Mouse (Mus musculus): ENCODE data around the gene Gm20388. TPM values are rescaled to one million over a fixed set of nuclear protein-coding genes. Genes with fewer than 3 reads are reported as not detected.
A peak's percentile ranks its signal among the peaks of the same experiment; 100 is the strongest.

Gene Gm20388
- polyA plus RNA-seq, 1 experiment from 2014 or later, result not detected

GRCm38 (mm10) chr8:123267926-123268656 is 3357.4 kb downstream of the Gm20388 start:
- Histone ChIP-seq H3K27me3 (replicated peaks; ENCODE audit: control insufficient read depth, insufficient read depth, low read length) (no peaks in the 10 kb centered on the region), H3K27ac (ENCODE audit: low read depth, low read length) (no peak overlapping the region), H3K9ac (ENCODE audit: low read depth, low read length) (no peak overlapping the region), H3K4me2 (replicated peaks; ENCODE audit: low read depth) (no peak overlapping the region), H3K36me3 (ENCODE audit: control insufficient read depth, insufficient read depth) (peaks cover 61% of the 10 kb centered on the region), H3K4me3 (ENCODE audit: low read depth, low read length) (no peak overlapping the region), H3K4me1 (replicated peaks; ENCODE audit: control insufficient read depth, insufficient read depth, low read length) (no peaks in the 10 kb centered on the region; the same call in 1 of the 2 replicates), H3K9me3 (ENCODE audit: control insufficient read depth) (no peaks in the 10 kb centered on the region)
- 68% methylated on average over 14 of the region's 14 CpGs for WGBS
- TF ChIP-seq CTCF (IDR thresholded peaks at IDR 0.05; ENCODE audit: low read depth), result no peak
- 0 out of 2 replicates have a peak, but pooled peaks have one; percentile 37 for ATAC-seq

DNA sequence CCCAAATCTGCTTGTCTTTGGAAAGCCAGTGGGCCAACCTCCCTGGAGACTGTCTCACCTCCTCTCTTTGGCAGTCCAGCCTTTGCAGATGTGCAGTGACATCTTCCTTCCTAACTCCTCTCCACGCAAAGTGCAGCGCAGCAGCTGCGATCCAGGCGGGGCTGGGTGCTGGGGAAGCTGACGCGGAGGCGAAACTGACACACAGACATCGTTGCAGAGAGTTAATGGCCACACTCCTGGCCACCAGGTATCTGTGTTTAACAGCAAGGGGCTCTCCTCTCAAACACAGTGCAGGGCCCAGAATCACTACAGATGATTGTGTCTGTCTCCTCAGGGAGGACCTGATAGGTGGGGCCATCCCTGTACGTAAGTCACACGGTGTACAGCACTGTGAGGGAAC is 3360.5 kb downstream of the Gm20388 start:
- peaks cover 44% of the 10 kb centered on the region for H3K36me3 ChIP-seq (ENCODE audit: control insufficient read depth, insufficient read depth)
- H3K9me3 ChIP-seq (ENCODE audit: control insufficient read depth), result no peaks in the 10 kb centered on the region
- 75% methylated on average over 10 of the region's 10 CpGs for WGBS
- no peak for TF ChIP-seq CTCF (IDR thresholded peaks at IDR 0.05; ENCODE audit: low read depth)
- no peak overlapping the region for H3K9ac ChIP-seq (ENCODE audit: low read depth, low read length)
- no peak overlapping the region for H3K4me3 ChIP-seq (ENCODE audit: low read depth, low read length)
- no peak overlapping the region for H3K4me2 ChIP-seq (replicated peaks; ENCODE audit: low read depth)
- H3K27me3 ChIP-seq (replicated peaks; ENCODE audit: control insufficient read depth, insufficient read depth, low read length), result no peaks in the 10 kb centered on the region
- no peak for ATAC-seq
- H3K4me1 ChIP-seq (replicated peaks; ENCODE audit: control insufficient read depth, insufficient read depth, low read length), result no peaks in the 10 kb centered on the region; the same call in 1 of the 2 replicates
- no peak overlapping the region for H3K27ac ChIP-seq (ENCODE audit: low read depth, low read length)

DNA sequence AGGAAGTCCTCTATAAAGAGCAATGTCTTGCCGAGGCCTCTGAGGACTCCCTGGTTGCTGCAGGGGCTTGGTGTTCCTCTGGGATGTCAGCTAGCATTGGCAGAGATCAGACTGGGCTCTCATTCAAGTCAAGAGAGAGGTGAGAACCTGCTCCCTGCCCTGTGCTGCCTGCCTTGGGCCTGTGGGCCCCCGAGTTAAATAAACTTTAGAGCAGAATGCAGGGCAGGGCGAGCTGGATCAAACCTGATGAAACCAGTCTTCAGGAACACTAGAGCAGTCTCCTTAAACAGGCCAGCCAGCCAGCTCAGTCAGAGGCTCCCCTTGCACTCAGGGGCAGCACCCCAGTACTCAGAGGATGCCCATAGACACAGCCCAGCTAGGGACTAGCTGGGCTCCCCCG is 3361.3 kb downstream of the Gm20388 start:
- Histone ChIP-seq H3K9ac (ENCODE audit: low read depth, low read length) (no peak overlapping the region), H3K27me3 (replicated peaks; ENCODE audit: control insufficient read depth, insufficient read depth, low read length) (no peaks in the 10 kb centered on the region), H3K9me3 (ENCODE audit: control insufficient read depth) (no peaks in the 10 kb centered on the region), H3K4me2 (replicated peaks; ENCODE audit: low read depth) (no peak overlapping the region), H3K27ac (ENCODE audit: low read depth, low read length) (no peak overlapping the region), H3K4me3 (ENCODE audit: low read depth, low read length) (no peak overlapping the region), H3K4me1 (replicated peaks; ENCODE audit: control insufficient read depth, insufficient read depth, low read length) (no peaks in the 10 kb centered on the region; the same call in 1 of the 2 replicates), H3K36me3 (ENCODE audit: control insufficient read depth, insufficient read depth) (peaks cover 37% of the 10 kb centered on the region)
- TF ChIP-seq CTCF (IDR thresholded peaks at IDR 0.05; ENCODE audit: low read depth), result no peak
- no peak for ATAC-seq
- WGBS, result 57% methylated on average over 4 of the region's 4 CpGs

DNA sequence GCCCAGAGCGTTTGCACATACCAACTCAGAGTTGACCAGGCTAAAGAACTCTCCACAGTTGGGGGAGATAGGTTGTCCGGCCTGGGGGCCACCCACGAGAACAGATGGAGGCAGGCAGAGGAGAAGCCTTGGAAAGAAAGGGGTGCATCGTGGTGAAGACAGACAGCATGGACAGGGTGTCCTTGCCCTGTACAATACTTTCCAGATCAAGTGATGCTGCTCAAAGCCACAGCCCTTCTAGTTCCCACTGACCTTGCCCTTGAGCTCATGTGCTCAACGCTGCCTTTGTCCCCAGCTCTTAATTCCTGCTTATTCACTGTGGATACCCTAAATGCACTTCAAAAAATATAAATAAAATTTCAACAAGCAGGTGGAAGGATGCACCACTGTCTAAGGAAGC is 3363.8 kb downstream of the Gm20388 start:
- Histone ChIP-seq H3K4me1 (replicated peaks; ENCODE audit: control insufficient read depth, insufficient read depth, low read length) (no peaks in the 10 kb centered on the region; the same call in 1 of the 2 replicates), H3K9me3 (ENCODE audit: control insufficient read depth) (no peaks in the 10 kb centered on the region), H3K4me2 (replicated peaks; ENCODE audit: low read depth) (no peak overlapping the region), H3K36me3 (ENCODE audit: control insufficient read depth, insufficient read depth) (peaks cover 17% of the 10 kb centered on the region; the same call in 1 of the 2 replicates), H3K27me3 (replicated peaks; ENCODE audit: control insufficient read depth, insufficient read depth, low read length) (no peaks in the 10 kb centered on the region), H3K27ac (ENCODE audit: low read depth, low read length) (no peak overlapping the region), H3K9ac (ENCODE audit: low read depth, low read length) (no peak overlapping the region), H3K4me3 (ENCODE audit: low read depth, low read length) (no peak overlapping the region)
- WGBS, result 87% methylated on average over 5 of the region's 5 CpGs
- no peak for ATAC-seq
- TF ChIP-seq CTCF (IDR thresholded peaks at IDR 0.05; ENCODE audit: low read depth), result no peak

DNA sequence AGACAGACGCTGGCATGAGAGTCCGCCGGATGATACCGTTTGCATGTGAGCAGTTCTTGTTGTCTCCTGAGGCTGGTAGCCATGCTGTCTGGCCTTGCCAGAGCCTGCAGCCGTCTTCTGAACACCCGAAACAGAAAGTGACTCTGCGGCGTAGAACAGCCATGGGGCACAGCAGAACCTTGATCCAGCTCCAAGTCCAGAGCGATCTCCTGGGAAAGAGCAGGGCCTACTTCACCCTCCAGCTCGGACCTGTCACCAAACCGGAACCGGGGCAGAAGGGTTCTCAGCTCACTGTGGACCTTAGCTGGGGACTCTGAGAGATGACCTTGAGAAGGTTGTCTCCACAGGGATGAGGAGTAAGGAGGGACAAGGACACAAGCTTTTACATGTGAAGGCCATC is 3364.5 kb downstream of the Gm20388 start:
- Histone ChIP-seq H3K9me3 (ENCODE audit: control insufficient read depth) (no peaks in the 10 kb centered on the region), H3K4me1 (replicated peaks; ENCODE audit: control insufficient read depth, insufficient read depth, low read length) (no peaks in the 10 kb centered on the region; the same call in 1 of the 2 replicates), H3K27me3 (replicated peaks; ENCODE audit: control insufficient read depth, insufficient read depth, low read length) (no peaks in the 10 kb centered on the region), H3K4me3 (ENCODE audit: low read depth, low read length) (no peak overlapping the region), H3K4me2 (replicated peaks; ENCODE audit: low read depth) (no peak overlapping the region), H3K36me3 (ENCODE audit: control insufficient read depth, insufficient read depth) (peaks cover 13% of the 10 kb centered on the region; the same call in 1 of the 2 replicates), H3K27ac (ENCODE audit: low read depth, low read length) (no peak overlapping the region), H3K9ac (ENCODE audit: low read depth, low read length) (no peak overlapping the region)
- TF ChIP-seq CTCF (IDR thresholded peaks at IDR 0.05; ENCODE audit: low read depth), result no peak
- 96% methylated on average over 12 of the region's 12 CpGs for WGBS
- no peak for ATAC-seq

DNA sequence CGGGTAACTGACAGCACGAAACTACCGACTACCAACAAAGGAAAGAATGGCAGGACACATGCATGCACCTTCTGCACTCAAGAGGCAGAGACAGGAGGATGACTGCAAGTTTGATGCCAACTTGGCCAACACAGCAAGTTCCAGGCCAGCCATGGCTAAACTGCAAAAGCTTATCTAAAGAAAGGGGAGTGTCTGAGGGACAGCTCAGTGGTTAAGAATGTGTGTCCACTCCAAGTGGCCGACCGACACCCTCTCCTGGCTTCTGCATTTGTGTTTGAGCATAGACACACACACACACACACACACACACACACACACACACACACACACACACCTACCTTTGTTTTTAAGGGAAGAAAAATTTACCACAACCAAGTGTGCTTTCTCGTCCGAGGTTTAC is 3367.8 kb downstream of the Gm20388 start:
- Histone ChIP-seq H3K4me3 (ENCODE audit: low read depth, low read length) (no peak overlapping the region), H3K27ac (ENCODE audit: low read depth, low read length) (no peak overlapping the region), H3K4me1 (replicated peaks; ENCODE audit: control insufficient read depth, insufficient read depth, low read length) (no peaks in the 10 kb centered on the region), H3K9ac (ENCODE audit: low read depth, low read length) (no peak overlapping the region), H3K27me3 (replicated peaks; ENCODE audit: control insufficient read depth, insufficient read depth, low read length) (no peaks in the 10 kb centered on the region), H3K36me3 (ENCODE audit: control insufficient read depth, insufficient read depth) (peaks cover 9% of the 10 kb centered on the region; the same call in 1 of the 2 replicates), H3K9me3 (ENCODE audit: control insufficient read depth) (no peaks in the 10 kb centered on the region), H3K4me2 (replicated peaks; ENCODE audit: low read depth) (no peak overlapping the region)
- 57% methylated on average over 7 of the region's 7 CpGs for WGBS
- no peak for ATAC-seq
- no peak for TF ChIP-seq CTCF (IDR thresholded peaks at IDR 0.05; ENCODE audit: low read depth)
